Mouse (Mus musculus) megakaryocyte, embryonic 14.5 days (primary cell): ENCODE data around the gene Noxa1.

ENCODE experiments used
- FLI1 ChIP-seq: IDR thresholded peaks from 2 replicates; pipeline ENCODE4 v1.6.1; 2012; ENCODE audit warnings: low read length, inconsistent platforms, mixed read lengths
- GATA1 ChIP-seq: IDR thresholded peaks from 3 replicates; pipeline ENCODE4 v1.6.1; 2012; ENCODE audit warnings: mixed read lengths, low read length, inconsistent platforms, borderline replicate concordance

- TF ChIP-seq GATA1, result no peak
- no peak for TF ChIP-seq FLI1
Measured at GRCm38 (mm10) chr2:25053101-25053500, 41.8 kb downstream of the Noxa1 start.
